Mouse (Mus musculus) intestine, embryonic 16.5 days (tissue): ENCODE data around the gene Cdc6. TPM values are rescaled to one million over a fixed set of nuclear protein-coding genes. Genes with fewer than 3 reads are reported as not detected.
A peak's percentile ranks its signal among the peaks of the same experiment; 100 is the strongest.

Experiments
- ATAC-seq: fragments of 200-750 bp; cut with Nextera tagmentation; 2 replicates; pipeline ENCODE4 v1.8.0; 2017; ENCODE audit warnings: moderate TSS enrichment, moderate library complexity
- H3K27ac ChIP-seq: fragments of 300-500 bp; sonication (generic); 2 replicates; pipeline ENCODE4 v1.5.1; 2014; ENCODE audit warnings: mild to moderate bottlenecking, low read length
- H3K27me3 ChIP-seq: fragments of 300-500 bp; sonication (generic); replicated peaks from 2 replicates; pipeline ENCODE4 v1.6.1; 2014; ENCODE audit warnings: low read length, control low read depth, mixed read lengths; ENCODE audit not compliant: control insufficient read depth, insufficient read depth
- H3K36me3 ChIP-seq: fragments of 300-500 bp; sonication (generic); 2 replicates; pipeline ENCODE4 v1.6.1; 2014; ENCODE audit warnings: low read length, control low read depth; ENCODE audit not compliant: control insufficient read depth, insufficient read depth
- H3K4me1 ChIP-seq: fragments of 300-500 bp; sonication (generic); 2 replicates; pipeline ENCODE4 v1.6.1; 2014; ENCODE audit warnings: low read length, control low read depth, mixed read lengths; ENCODE audit not compliant: control insufficient read depth, insufficient read depth
- H3K4me2 ChIP-seq: fragments of 300-500 bp; sonication (generic); 2 replicates; pipeline ENCODE4 v1.6.1; 2014; ENCODE audit warnings: low read depth, low read length, control low read depth
- H3K4me3 ChIP-seq: fragments of 300-500 bp; sonication (generic); 2 replicates; pipeline ENCODE4 v1.5.1; 2014; ENCODE audit warnings: mild to moderate bottlenecking, low read length
- H3K9ac ChIP-seq: fragments of 300-500 bp; sonication (generic); 2 replicates; pipeline ENCODE4 v1.6.1; 2014; ENCODE audit warnings: low read depth, low read length
- H3K9me3 ChIP-seq: fragments of 300-500 bp; sonication (generic); 2 replicates; pipeline ENCODE4 v1.6.1; 2016; ENCODE audit warnings: low read length, control low read depth; ENCODE audit not compliant: control insufficient read depth
- WGBS: fragments of 180-500 bp; shearing (Covaris S2); extraction: QIAGEN DNeasy Blood & Tissue Kit; methylation state at CpG from one replicate; pipeline ENCODE4 v1.1.7; 2014; 5-methylcytosine and 5-hydroxymethylcytosine counted together
- polyA plus RNA-seq: library from polyadenylated mRNA; unstranded; fragments of >200 nt; fragmentation: Nextera tagmentation; extraction: Ambion mirVana; gene quantifications from 2 replicates; pipeline ENCODE4 v1.2.1, GENCODE M21; 2015

Gene Cdc6
- polyA plus RNA-seq, 1 experiment from 2014 or later: 23.0 TPM

- no peak overlapping the region for H3K4me2 ChIP-seq
- H3K4me3 ChIP-seq: no peak overlapping the region
- H3K4me1 ChIP-seq: peaks cover 71% of the 10 kb centered on the region
- H3K36me3 ChIP-seq: peaks cover 8% of the 10 kb centered on the region; the same call in 1 of the 2 replicates
- no peak for ATAC-seq
- no peaks in the 10 kb centered on the region for H3K27me3 ChIP-seq
- no peak overlapping the region for H3K27ac ChIP-seq
- H3K9me3 ChIP-seq: no peaks in the 10 kb centered on the region
- no peak overlapping the region for H3K9ac ChIP-seq
- 56% methylated on average over 2 of the region's 2 CpGs for WGBS
These were observed 45.1 kb downstream of the Cdc6 start for GRCm38 (mm10) chr11:98952736-98953135.

- Histone ChIP-seq H3K27ac (peak overlapping the region; percentile 82), H3K9ac (no peak overlapping the region), H3K36me3 (peaks cover 8% of the 10 kb centered on the region; the same call in 1 of the 2 replicates), H3K4me1 (peaks cover 66% of the 10 kb centered on the region), H3K4me3 (no peak overlapping the region), H3K4me2 (peak overlapping the region; percentile 1; the same call in 1 of the 2 replicates), H3K27me3 (no peaks in the 10 kb centered on the region), H3K9me3 (no peaks in the 10 kb centered on the region)
- peak; percentile 41 for ATAC-seq
- 30% methylated on average over 2 of the region's 2 CpGs for WGBS
These were observed 45.8 kb downstream of the Cdc6 start for GRCm38 (mm10) chr11:98953361-98953760.

GRCm38 (mm10) chr11:98953835-98954320 lies 46.3 kb downstream of the Cdc6 start:
- Histone ChIP-seq H3K9me3 (no peaks in the 10 kb centered on the region), H3K4me3 (peak overlapping the region; percentile 7; the same call in 1 of the 2 replicates), H3K27me3 (no peaks in the 10 kb centered on the region), H3K9ac (peak overlapping the region; percentile 17), H3K36me3 (peaks cover 8% of the 10 kb centered on the region; the same call in 1 of the 2 replicates), H3K27ac (peak overlapping the region; percentile 82), H3K4me1 (peaks cover 65% of the 10 kb centered on the region), H3K4me2 (peak overlapping the region; percentile 36; the same call in 1 of the 2 replicates)
- 20% methylated on average over 13 of the region's 13 CpGs for WGBS
- ATAC-seq: 0 out of 2 replicates have a peak, but pooled peaks have one; percentile 12

GRCm38 (mm10) chr11:98954373-98954772 lies 46.8 kb downstream of the Cdc6 start:
- 5% methylated on average over 10 of the region's 10 CpGs for WGBS
- no peaks in the 10 kb centered on the region for H3K27me3 ChIP-seq
- peak overlapping the region; percentile 82 for H3K27ac ChIP-seq
- peaks cover 8% of the 10 kb centered on the region; the same call in 1 of the 2 replicates for H3K36me3 ChIP-seq
- H3K4me2 ChIP-seq: peak overlapping the region; percentile 36
- H3K9ac ChIP-seq: peak overlapping the region; percentile 17; the same call in 1 of the 2 replicates
- peak overlapping the region; percentile 7; the same call in 1 of the 2 replicates for H3K4me3 ChIP-seq
- peak; percentile 39 for ATAC-seq
- H3K4me1 ChIP-seq: peaks cover 70% of the 10 kb centered on the region
- H3K9me3 ChIP-seq: no peaks in the 10 kb centered on the region

- Histone ChIP-seq H3K27ac (peak overlapping the region; percentile 82), H3K4me1 (peaks cover 68% of the 10 kb centered on the region), H3K4me3 (no peak overlapping the region), H3K36me3 (peaks cover 8% of the 10 kb centered on the region; the same call in 1 of the 2 replicates), H3K9me3 (no peaks in the 10 kb centered on the region), H3K27me3 (no peaks in the 10 kb centered on the region), H3K9ac (peak overlapping the region; percentile 55; the same call in 1 of the 2 replicates), H3K4me2 (peak overlapping the region; percentile 36)
- ATAC-seq: peak; percentile 24; the same call in 1 of the 2 replicates
- WGBS: 21% methylated on average over 14 of the region's 17 CpGs
These were observed 47.5 kb downstream of the Cdc6 start for GRCm38 (mm10) chr11:98954801-98955706.

- no peak for ATAC-seq
- WGBS: 30% methylated on average over 6 of the region's 7 CpGs
- Histone ChIP-seq H3K4me3 (no peak overlapping the region), H3K4me2 (no peak overlapping the region), H3K27me3 (no peaks in the 10 kb centered on the region), H3K27ac (peak overlapping the region; percentile 82), H3K9me3 (no peaks in the 10 kb centered on the region), H3K36me3 (0 out of 2 replicates have a peak, but pooled peaks cover 2% of the 10 kb centered on the region), H3K9ac (peak overlapping the region; percentile 55), H3K4me1 (peaks cover 61% of the 10 kb centered on the region)
These were observed 48.2 kb downstream of the Cdc6 start for GRCm38 (mm10) chr11:98955707-98956235.

- ATAC-seq: no peak
- WGBS: 59% methylated on average over 10 of the region's 10 CpGs
- H3K4me1 ChIP-seq: peaks cover 58% of the 10 kb centered on the region
These were observed 48.7 kb downstream of the Cdc6 start for GRCm38 (mm10) chr11:98956340-98956739.

GRCm38 (mm10) chr11:98959437-98960312 lies 52.1 kb downstream of the Cdc6 start:
- Histone ChIP-seq H3K9me3 (no peaks in the 10 kb centered on the region), H3K27ac (peak overlapping the region; percentile 97), H3K36me3 (no peaks in the 10 kb centered on the region), H3K4me1 (peaks cover 62% of the 10 kb centered on the region), H3K4me2 (peak overlapping the region; percentile 100), H3K4me3 (peak overlapping the region; percentile 63), H3K27me3 (no peaks in the 10 kb centered on the region), H3K9ac (peak overlapping the region; percentile 76)
- peak; percentile 43 for ATAC-seq
- WGBS: under 1% methylated on average over 43 of the region's 43 CpGs

More at GRCm38 (mm10) chr11:98956340-98956739, 48.7 kb downstream of the Cdc6 start:
- Histone ChIP-seq H3K9me3 (no peaks in the 10 kb centered on the region), H3K9ac (no peak overlapping the region), H3K4me3 (no peak overlapping the region), H3K36me3 (0 out of 2 replicates have a peak, but pooled peaks cover 2% of the 10 kb centered on the region), H3K4me2 (no peak overlapping the region), H3K27me3 (no peaks in the 10 kb centered on the region), H3K27ac (no peak overlapping the region)
